Mouse (Mus musculus): ENCODE data around the gene Hyal2.

GRCm38 (mm10) chr9:107605041-107605661 lies 37.4 kb downstream of the Hyal2 start:
- no peak for TF ChIP-seq POLR2A (IDR thresholded peaks at IDR 0.05; ENCODE audit: insufficient read depth, low read depth, low read length)
- TF ChIP-seq CTCF (IDR thresholded peaks at IDR 0.05), result no peak
- no peak for TF ChIP-seq EP300 (IDR thresholded peaks at IDR 0.05; ENCODE audit: insufficient read depth, low read depth, low read length)
